In the genomic region with DNA sequence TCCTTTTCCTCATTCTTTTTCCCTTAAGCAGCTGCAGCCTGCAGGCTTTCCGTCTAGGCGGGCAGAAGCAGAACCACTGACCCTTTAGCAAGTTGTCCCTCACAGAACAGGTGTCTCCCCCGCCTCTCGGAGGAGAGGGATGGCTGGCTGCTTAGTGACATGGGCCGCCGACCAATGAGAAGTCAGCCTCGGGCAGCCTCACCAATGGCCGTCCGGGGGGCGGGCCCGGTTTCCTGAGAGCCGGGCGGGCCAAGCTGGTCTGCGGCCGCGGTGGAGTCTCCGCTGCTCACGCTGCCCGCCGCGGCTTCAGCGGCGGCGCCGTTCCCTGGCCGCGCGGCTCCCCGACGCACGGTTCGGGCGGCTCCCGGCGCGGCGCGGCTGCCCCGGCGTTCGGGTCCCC, we compare ENCODE assay signal across 8 mouse cellular contexts. TPM values are rescaled to one million over a fixed set of nuclear protein-coding genes. Genes with fewer than 3 reads are reported as not detected.
DNase-seq lines count a peak whose midpoint lies in the region; ATAC-seq lines count a peak whose summit lies in the region.

A gene (plus strand): TSS at position 270 of the 400 bp plus-strand sequence.

- WGBS in hindbrain, embryonic 16.5 days, result under 1% methylated on average over 38 of the region's 41 CpGs

- H3K4me2 ChIP-seq in hindbrain, embryonic 16.5 days (ENCODE audit: low read length), result peak within 1 kb of the TSS; percentile 96

- H3K9ac ChIP-seq in hindbrain, embryonic 16.5 days (ENCODE audit: low read depth, low read length), result peak within 1 kb of the TSS; percentile 86

- H3K27me3 ChIP-seq in hindbrain, embryonic 16.5 days (replicated peaks; ENCODE audit: control insufficient read depth, insufficient read depth, low read length), result peaks cover 2% of the 10 kb centered on the region; the same call in 1 of the 2 replicates

- peaks cover 8% of the 10 kb centered on the region for H3K4me1 ChIP-seq in hindbrain, embryonic 16.5 days (ENCODE audit: control insufficient read depth, insufficient read depth, low read depth, low read length)

- H3K27ac ChIP-seq in hindbrain, embryonic 16.5 days (ENCODE audit: low read depth, low read length), result peak within 1 kb of the TSS; percentile 68; the same call in 1 of the 2 replicates

- peak; percentile 89 for DNase-seq in ZHBTc4 (ENCODE audit: low read depth, low spot score)
- DNase-seq in cerebellum, postnatal 4 days (ENCODE audit: low spot score in 2 of 2), result peak; percentile 92 to 94
- DNase-seq in gastrocnemius, adult 18-20 months (ENCODE audit: low spot score), result peak; percentile 93
- DNase-seq in left cerebral cortex, adult 18-20 months (ENCODE audit: low spot score in 2 of 2), result peak; percentile 90 to 95
- peak; percentile 92 to 94 for DNase-seq in lung, postnatal 4 days
- peak; percentile 95 for DNase-seq in retina, postnatal 1 day
- peak; percentile 87 for DNase-seq in thymus, postnatal 4 days

- ATAC-seq in hindbrain, embryonic 16.5 days, result peak; percentile 100

- no peaks in the 10 kb centered on the region for H3K36me3 ChIP-seq in hindbrain, embryonic 16.5 days (ENCODE audit: control insufficient read depth, insufficient read depth, low read length)

- H3K4me3 ChIP-seq in hindbrain, embryonic 16.5 days (ENCODE audit: low read length), result peak within 1 kb of the TSS; percentile 96

- H3K9me3 ChIP-seq in hindbrain, embryonic 16.5 days (ENCODE audit: control insufficient read depth, low read length), result no peaks in the 10 kb centered on the region

RNA-seq across cellular contexts. Expression of the gene that starts here (rescaled TPM):
- total RNA-seq in gastrocnemius, adult 18-20 months (2021), result 1 to 10 TPM; 2.6 to 3.6 TPM
- polyA plus RNA-seq in hindbrain, embryonic 16.5 days (2015; fragmentation: Nextera tagmentation; extraction: Ambion mirVana), result 10.8 and 15.2 TPM in 2 replicates
- 10 to 100 TPM; 23.1 to 25.9 TPM for total RNA-seq in left cerebral cortex, adult 18-20 months (2021)

Comparison
In these comparisons a context has a peak if more than half of its experiments do, and no peak if none do; other contexts are left out.
1. Peak in every context shown above with its lines: DNase-seq, ATAC-seq, H3K4me3 ChIP-seq and H3K27ac ChIP-seq.
2. RNA of the gene that starts here (total RNA-seq): 23.1 to 25.9 TPM in left cerebral cortex, adult 18-20 months; 2.6 to 3.6 TPM in gastrocnemius, adult 18-20 months; every median in the first group is over 4 times any median in the second.